Mouse (Mus musculus): Measurements from ENCODE around the gene Inhbe.
A peak's percentile ranks its signal among the peaks of the same experiment; 100 is the strongest.

The Inhbe gene

DNA sequence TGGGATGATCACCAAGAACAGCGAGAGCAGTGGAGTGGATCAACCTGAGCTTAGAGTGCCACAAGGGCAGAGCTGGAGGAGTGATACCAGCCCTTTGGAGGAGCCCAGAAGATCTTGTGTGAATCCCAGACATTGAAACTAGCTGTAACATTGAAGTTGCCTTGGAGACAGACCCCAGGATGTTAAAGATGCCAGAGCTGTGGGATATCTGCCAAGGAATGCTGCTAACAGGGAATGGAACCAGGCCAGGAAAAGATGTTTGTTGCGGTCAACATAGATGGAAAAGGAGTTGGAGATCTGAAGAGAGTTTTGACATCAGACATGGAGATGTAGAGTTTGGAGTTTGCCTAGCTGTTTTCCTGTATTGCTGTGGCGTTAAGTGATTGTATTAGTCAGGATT lies 8.0 kb downstream of the Inhbe start:
- DNase-seq (ENCODE audit: low read depth): no peak

DNA sequence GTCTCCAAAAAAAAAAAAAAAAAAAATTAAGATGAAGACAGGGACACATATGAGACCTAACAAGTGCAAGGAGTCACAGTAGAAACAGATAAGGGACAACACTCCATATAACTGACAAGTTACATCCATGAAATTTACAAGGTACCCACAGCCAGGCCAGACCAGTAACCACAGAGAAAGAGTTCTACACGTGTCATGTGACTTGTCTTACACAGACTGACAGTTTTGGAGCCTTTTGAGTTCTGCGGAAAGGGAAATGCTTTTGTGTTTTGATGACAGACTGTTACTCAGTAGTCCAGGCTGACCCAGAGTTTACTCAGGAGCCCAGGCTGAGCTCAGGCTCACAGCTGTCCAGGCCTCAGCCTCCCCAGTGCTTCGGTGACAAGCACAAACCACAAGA lies 11.2 kb downstream of the Inhbe start:
- peak; percentile 57 for DNase-seq (ENCODE audit: low read depth)

DNA sequence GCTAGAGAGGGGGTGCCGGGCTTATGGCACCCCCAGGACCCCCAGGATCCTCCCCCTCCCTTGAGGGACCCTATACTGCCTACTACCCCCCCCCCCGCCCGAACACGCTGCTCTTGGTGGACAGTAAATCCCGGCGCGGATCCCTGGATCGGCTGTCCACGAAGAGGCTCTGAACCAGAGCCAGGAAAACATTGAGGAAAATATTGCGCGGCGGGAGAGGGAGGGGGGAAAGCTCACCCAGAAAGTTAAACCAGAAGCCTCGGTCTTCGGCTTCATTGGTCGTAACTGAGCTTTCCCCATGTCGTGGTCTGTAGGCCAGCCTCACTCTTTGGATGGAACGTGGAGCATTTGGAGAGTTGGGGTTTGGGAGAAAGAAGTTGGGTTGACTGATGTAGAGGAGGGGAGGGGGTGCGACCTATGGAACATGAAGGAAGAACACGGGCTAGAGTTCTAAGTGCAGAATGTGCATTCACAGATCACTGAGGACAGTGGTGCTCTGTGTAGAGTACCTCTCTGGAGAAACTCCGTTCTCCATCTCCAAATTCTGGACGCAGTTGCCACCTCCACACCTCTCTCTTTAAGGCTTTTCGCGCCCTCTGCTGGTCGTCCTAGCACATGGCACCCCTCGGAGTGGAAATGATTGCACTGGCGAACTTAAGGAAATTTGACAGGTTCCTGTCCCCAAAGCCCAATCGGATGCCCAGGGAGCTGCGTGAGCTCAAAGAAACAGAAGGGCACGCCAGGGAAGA lies 12.1 kb downstream of the Inhbe start, which contains the start of gene Gli1:
Gli1 (minus strand) TSS at position 84 of the 749 bp plus-strand sequence.
- DNase-seq (ENCODE audit: low read depth): peak; percentile 91

DNA sequence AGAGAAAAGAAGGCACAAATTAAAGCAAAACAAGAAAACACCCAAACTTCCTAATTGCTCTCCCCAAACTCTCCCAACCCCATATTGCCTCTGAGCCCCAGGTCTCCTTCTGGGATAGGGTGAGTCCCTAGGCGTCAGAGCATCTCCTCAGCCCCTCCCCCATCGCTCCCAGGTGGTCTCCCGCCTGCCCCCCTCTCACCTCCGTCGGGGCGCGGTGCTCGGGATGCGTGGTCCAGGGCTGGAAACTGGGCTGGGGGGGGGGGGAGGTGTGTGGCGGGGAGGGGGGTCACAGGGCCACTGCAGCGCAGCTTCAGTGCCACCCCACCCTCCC lies 12.9 kb downstream of the Inhbe start:
- no peak for DNase-seq (ENCODE audit: low read depth)

DNA sequence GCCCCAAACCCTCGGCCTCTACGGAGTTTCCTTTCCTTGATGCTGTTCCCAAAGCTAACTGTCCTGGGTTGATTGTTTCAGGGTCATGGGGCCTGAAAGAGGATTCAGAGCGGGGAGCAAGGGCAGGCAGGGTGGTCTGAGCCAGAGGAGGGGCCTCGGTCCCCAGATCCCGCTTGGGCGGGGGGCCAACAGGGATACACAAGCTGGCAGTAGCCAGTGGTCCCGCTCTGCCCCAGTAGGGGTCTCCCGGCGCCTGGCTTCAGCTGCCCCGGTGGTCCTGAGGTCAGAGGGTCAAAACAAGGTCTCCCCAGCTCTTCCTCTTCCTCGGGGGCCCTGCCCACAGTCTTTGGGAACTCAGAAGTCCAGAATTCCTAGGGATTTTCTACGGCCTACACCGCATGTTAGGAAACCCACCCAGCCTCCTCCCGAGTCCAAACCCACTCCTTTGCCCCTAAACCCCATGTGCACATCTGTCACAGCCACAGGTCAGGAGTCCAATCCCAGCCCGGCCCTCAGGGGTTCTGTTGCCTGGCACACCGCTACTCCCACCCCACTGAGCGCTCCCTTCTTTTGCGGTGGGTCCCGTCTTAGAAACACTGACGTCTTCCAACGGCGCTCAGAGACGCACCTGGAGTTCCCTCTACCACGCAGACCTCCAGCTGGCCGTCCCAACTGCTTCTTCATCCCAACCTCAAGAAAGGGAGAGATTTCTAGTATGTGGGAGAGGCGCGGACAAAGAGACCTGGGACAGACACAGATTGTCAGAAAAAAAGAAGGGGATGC lies 13.4 kb downstream of the Inhbe start:
- no peak for DNase-seq (ENCODE audit: low read depth)

DNA sequence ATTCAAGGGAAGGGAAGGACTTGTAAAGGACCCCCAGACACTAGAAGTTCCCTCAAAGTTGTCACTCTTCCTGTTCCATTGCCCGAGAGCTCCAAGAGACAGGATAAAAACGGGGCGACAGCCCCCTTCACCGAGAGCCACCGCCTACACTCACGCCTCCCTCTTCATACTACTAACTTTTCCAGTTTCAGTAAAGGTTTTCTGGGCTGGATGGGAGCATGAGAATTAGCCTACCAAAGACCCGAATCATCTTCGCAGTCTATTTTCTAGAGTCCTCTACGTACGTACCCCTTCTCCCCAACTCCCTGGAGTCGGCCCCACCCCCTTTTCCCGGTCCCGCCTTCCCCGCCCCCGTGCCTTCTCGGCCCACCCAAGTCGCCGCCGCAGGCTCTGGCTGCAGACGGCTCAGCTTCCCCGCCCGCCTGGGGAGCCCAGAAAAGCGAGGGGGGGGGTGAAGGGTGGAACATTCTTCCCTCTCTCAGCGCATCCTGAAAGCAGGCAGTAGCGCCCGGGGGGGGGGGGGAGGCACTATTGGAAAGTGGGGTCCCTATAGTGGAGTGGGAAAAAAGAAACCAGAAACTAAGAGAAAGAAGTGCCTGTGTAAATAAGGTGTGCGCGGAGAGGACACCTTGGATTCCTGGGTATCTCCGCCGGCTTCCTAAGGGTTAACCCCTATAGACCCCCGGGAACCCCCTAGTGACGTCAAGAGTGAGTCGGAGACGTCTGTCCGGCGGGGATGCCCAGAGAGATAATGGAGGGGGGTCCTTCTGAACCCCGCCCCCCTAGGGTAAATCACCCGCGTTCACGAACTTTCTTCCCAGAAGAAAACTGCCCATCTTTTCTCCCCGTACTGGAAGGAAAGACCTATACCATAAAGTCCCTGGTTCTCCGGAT lies 14.3 kb downstream of the Inhbe start:
- DNase-seq (ENCODE audit: low read depth): no peak

DNA sequence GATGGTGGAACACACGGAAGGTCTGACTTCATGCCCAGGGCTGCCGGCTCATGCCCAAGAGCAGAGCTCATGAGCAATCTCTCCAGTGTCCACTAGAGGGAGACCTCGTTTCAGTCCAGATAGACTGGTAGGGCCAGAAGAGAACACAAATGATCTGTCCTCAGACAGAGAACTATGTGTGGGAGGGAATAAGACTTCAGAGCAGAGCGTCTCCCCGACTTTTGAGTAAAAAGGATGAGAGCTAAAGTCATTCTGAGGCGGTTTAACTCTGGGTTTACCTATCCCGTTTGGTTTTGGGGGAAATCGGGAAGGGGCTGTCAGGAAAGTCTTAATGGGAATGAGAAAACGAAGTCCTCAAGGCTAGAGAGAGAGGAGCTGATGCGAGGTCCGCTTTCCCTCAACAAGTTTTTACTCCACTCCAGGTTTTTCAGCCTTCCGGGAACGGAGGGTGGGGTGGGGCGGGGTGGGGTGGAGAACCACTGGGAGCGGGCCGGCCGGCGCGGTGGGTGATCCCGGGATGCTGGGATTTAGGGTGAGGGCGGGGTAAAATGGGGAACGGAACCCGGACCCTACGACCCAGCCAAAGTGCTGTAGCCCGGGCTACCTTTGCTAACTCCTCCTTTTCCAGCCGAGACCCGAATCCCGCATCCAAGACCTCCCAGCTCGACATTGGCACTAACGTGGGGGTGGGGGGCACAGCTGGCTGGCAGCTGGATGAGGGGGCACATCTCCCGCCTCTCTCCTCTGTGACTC lies 15.1 kb downstream of the Inhbe start:
- DNase-seq (ENCODE audit: low read depth): peak; percentile 94

DNA sequence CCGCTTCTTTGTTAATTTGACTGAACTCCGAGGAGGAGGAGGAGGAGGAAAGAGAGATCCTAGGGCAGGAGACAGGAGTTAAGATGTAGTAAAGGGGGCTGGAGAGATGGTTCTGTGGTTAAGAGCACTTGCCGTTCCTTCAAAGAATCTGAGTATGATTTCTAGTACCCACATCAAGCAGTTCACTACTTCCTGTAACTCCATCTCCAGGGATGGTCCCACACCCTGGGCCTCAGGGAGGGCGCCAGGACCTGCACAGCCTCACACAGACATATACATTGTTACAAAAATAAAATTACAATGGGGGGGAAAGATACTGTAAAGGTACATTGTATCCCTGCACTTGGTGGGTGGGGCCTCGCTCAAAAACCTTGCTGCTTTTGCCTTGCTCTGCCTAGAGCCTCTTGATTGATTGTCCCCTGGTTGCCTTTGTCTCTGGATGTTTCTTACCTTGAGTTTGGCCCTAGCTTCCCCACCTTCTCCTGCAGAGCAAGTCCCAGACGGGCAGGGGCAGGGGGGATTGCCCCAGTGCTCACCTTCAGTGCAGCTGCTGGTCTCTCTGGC lies 16.6 kb downstream of the Inhbe start:
- peak; percentile 70 for DNase-seq (ENCODE audit: low read depth)

DNA sequence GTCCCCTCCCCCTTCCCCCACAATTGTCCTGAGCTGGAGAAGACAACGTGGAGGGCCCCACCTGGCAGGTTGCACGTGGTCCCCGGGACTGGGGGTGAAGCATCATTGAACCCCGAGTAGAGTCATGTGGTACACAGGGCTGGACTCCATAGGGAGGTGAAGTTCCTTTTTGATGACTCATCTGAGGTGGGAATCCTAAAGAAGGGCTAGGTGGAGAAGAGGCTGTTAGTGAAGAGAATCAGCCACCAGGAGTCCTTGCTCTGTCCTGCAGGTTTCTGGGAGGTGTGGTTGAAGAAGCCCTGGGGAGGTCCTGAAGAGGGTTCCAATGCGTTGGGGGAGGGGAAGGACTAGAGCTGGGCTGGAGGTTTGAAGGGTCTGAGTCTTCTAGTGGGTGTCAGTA lies 17.3 kb downstream of the Inhbe start:
- no peak for DNase-seq (ENCODE audit: low read depth)

DNA sequence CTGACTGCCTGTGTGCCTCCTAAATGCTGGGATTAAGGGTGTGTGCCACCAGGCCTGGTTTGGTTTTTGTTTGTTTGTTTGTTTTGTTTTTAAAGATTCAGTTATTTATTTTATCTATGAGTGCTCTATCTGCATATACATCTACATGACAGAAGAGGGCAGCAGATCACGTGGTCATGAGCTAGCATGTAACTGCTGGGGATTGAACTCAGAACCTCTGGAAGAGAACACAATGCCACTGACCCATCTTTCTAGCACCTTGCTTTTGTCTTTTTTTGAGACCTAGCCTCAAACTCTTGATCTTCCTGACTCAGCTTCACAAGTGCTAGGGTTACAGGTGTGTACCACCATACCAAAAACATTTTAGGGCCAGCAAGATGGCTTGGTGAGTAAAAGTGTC lies 18.9 kb downstream of the Inhbe start:
- no peak for DNase-seq (ENCODE audit: low read depth)

DNA sequence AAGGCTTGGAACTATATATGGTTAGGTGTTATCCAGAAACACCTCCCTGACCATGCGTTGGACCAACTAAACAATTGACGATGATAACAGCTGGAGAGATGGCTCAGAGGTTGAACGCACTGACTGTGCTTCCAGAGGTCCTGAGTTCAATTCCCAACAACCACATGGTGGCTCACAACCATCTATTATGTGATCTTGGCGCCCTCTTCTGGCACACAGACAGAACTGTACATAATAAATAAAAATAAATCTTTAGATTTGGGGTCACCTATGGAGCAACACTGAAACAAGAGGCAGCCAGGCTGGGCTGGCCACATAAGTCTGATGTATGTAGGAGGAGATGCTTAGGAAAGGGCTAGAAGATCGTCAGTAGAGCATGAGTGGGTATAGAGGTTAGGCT lies 21.1 kb downstream of the Inhbe start:
- DNase-seq (ENCODE audit: low read depth): peak; percentile 69

DNA sequence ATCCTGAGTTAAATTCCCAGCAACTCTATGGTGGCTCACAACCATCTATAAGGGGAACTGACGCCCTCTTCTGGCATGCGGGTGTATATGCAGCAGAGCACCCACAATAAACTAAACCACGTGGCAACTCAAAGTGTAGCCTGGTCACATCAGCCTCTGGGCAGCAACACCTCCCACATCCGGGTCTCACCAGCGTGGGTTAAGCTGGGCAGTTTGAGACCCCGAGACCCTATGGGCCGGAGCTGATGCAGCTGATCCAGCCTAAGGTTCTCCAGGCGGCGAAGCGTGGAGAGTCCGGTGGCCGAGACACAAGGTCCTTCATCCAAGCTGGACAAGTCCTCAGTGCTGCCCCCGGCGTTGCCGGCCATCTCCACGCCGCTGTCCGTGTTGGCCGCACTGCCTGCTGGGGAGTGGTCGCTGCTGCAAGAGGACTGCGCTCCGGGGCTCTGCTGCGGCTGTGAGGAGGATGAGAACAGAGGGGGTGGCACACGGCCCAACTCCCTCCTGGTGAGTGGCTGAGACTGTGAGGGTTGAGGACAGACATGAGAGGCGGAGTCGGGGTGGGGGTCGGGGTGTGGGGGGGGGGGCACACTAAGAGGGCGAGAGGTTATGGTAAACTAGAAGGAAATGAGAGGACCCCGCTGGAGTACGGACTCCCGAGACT lies 21.9 kb downstream of the Inhbe start:
- DNase-seq (ENCODE audit: low read depth): peak; percentile 57

DNA sequence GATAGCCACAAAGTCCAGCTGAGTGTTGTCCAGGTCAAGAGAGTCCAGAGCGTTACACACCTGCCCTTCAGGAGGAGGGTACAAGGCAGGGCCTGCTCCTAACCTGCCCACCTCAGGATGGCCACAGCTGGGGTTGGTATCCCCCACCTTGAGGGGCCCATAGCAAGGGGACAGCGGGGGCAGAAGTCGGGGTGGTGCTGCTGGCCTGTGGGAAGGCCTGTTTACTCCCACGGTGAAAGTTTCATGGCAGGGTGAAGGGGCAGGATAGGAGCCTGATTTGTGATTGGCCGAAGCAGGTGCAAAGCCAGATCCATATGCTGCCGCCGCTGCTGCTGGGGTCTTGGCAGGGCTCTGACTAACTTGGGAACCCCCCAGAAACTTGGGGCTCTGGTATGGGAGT lies 24.0 kb downstream of the Inhbe start:
- no peak for DNase-seq (ENCODE audit: low read depth)

DNA sequence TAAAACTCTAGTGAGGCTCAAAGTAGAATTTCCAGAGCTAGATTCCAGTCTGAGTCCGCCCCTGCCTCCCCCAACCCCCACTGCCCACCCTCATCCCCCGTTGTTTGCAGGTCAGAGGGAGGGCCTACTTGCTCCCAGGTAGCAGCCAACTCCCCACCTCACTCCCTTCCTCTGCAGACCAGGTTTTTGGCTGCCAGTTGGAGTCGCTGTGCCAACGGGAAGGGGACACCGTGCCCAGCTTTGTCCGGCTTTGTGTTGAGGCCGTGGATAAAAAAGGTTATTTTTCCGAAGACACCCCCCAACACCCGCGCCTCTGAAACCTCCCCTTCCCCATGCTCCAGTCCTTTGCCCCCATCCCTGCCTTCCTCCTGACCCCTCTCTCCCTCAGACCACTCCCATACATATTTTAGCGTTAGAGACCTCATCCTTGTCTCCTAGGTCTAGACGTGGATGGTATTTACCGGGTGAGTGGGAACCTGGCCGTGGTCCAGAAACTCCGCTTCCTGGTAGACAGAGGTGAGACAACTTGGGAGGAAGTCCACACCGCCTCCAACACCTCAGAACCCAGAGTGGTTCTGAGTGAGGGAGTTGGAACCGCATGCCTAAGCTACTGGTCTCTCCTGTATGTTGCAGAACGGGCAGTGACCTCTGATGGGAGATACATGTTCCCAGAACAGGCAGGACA lies 26.6 kb downstream of the Inhbe start:
- no peak for DNase-seq (ENCODE audit: low read depth)

DNA sequence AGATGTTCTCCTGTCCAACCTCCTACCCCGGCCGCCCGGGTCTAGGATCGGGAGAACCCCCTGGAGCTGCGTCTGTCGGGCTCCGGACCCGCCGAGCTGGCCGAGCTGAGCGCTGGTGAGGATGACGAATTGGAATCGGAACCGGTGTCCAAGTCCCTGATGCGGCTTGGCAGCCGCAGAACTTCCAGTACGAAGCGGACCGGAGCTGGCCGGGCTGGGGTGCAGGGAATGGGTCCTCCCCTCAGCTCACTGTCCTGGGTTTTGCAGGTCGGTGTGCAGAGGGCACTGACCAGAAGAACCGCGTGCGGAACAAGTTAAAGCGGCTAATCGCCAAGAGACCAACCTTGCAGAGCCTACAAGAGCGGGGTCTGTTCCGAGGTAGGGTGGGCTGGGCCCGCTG lies 27.4 kb downstream of the Inhbe start:
- no peak for DNase-seq (ENCODE audit: low read depth)

DNA sequence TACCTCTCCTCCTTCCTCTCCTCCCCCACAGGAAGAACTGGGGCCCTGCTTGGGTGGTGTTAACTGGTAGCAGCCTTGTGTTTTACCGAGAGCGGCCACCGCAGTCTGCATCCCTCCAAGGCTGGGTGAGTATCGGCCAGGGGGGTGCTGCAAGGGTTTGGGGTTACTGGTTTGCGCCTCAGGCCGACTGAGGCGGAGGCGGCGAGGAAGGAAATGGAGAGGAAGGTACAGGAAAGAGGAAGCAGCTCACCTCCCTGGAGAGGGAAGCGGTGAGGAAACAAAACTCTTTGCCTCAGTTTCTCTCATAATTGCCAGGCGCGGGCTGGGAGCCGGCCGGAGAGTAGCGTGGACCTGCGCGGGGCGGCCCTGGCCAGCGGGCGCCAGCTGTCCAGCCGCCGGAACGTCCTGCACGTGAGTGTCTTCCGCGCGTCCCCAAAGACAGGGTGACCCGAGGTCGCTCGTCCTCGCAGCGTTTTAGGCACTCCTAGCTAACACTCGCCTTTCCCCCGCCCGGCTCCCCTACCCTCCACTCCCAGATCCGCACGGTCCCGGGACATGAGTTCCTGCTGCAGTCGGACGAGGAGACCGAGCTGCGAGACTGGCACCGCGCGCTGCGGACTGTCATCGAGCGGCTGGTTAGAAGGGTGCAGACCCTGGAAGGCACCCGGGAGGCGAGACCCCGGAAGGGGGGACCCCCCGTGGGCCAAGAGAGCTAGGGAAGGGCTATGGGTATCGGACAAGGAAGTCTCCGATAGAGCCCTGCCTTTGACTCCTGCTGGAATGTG lies 28.0 kb downstream of the Inhbe start:
- DNase-seq (ENCODE audit: low read depth): no peak

DNA sequence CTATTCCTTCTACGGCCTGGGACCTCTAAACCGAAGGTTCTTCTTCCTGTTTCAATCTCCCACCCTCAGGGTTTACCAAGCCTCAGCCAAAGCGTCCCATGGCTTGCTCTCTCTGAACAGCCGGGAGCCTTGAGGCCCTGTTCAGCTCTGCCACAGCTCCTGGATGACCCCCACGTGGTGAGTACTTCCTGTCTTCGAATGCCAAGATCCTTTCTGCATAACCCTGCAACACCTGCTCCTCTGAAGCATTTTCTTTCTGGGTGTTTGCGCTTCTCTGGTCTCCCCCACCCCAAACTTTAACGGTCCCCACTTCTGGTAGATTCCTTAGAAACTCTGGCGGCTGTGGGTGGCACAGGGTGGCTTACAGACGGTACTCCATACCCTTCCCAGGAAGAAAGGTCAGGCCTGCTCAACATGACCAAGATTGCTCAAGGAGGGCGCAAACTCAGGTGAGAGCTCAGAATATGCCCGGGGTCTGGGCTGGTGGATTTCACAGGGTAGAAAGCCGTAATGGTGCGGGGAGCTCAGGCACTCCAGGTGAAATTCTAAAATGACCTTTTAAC lies 28.7 kb downstream of the Inhbe start:
- DNase-seq (ENCODE audit: low read depth): peak; percentile 59

DNA sequence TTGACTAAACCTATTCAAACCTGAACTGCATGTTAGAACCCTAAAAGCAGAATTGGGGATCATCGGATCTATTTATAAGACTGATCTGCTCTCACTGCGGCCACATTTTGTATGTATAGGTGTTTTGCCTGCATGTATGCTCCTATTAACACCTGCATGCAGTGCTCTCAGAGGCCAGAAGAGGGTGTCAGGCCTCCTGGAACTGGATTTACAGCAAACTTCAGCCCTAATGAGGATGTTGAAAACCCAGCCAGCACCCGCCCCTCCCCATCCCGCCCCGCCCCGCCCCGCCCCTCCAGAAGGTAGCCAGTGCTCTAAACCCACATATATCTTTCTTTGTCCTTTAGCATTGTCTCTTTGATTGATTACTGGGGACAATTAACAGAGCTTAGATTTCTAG lies 29.7 kb downstream of the Inhbe start:
- peak; percentile 93 for DNase-seq (ENCODE audit: low read depth)

DNA sequence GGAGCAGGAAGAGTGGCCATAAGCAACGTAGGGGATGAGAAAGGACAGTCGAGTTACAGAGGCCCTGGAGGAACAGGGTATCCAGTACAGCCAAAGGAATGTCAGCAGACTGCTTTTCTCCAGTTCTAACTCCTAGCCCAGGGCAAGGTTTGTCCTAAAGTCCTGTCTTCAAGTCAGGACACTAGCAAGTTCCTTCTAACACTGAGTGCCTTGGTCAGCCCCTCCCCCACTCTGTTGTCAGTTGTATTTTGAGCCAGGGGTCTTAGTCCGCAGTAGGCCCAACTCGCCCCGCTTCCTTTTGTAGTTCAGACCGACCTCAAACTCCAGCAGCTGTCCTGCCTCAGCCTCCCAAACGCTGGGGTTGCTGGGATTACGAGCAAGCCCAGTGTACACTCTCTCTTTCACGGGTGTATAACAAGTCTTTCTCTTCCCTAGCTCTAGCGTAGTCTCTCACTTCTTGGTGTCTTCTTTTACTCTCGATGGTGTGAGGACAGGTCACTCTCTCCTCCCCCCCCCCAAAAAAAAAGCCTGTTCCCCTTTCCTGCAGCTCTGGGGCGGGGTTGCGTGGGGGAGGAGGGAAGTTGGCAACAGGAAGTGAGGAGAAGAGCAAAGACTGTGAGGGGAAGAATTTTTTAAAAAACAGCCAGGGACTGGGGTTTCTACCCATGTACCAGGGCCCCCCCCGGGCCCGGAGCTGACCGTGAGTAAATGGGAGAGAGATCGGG lies 30.9 kb downstream of the Inhbe start:
- peak; percentile 51 for DNase-seq (ENCODE audit: low read depth)

Measured in naive thymus-derived CD4-positive, alpha-beta T cell, adult 2 months (primary cell).